Mouse (Mus musculus): ENCODE results near the gene Sympk. TPM values are rescaled to one million over a fixed set of nuclear protein-coding genes. Genes with fewer than 3 reads are reported as not detected.

Gene Sympk
- polyA plus RNA-seq, 1 experiment from 2014 or later: 30.4 TPM

DNA sequence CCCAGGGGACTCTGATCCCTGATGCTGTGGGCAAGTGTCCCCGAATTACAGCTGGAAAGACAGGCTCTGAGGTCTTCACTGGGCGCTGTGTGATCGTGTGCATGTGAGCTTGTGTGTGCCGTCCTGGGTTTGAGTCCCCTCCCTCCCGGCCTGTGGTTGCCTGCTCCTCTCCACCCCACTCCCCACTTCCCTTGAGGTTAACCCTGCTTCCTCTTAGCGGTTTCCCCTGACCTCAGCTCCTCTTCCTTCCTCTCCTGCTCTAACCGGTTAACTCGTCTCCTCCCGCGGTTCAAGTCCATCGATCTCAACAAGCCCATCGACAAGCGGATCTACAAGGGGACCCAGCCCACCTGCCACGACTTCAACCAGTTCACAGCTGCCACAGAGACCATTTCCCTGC is 53.6 kb downstream of the Sympk start:
- no peak for ATAC-seq (ENCODE audit: low read depth)
- 79% methylated on average over 14 of the region's 14 CpGs for WGBS
- peaks cover 32% of the 10 kb centered on the region for H3K4me1 ChIP-seq (replicated peaks)
- H3K27me3 ChIP-seq: no peaks in the 10 kb centered on the region
- peak overlapping the region; percentile 98 for H3K9ac ChIP-seq
- H3K36me3 ChIP-seq: peaks cover 50% of the 10 kb centered on the region
- no peaks in the 10 kb centered on the region for H3K9me3 ChIP-seq
- peak overlapping the region; percentile 95 for H3K4me3 ChIP-seq
- no peak overlapping the region for H3K27ac ChIP-seq (replicated peaks)
- H3K4me2 ChIP-seq: peak overlapping the region; percentile 79

DNA sequence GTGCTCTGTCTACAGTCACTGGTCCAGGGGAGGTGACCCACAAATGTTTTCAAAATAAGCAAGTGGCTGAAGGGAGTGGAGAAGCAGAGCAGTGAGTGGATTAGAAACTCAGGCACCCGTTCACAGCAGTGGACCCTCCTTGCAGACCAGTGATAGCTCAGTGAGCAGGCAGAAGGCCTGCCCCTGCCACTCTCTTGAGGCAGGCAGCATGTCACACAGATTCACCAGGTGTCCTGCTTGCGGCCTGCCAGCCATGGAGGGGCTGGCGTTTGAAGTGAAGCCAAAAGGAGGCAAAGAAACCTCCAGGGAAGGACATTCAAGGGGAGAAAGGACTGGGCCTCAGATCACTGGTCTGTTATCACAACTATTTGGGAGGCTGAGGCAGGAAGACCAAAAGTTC is 54.6 kb downstream of the Sympk start:
- Histone ChIP-seq H3K9ac (no peak overlapping the region), H3K4me1 (replicated peaks) (peaks cover 41% of the 10 kb centered on the region), H3K4me3 (no peak overlapping the region), H3K27ac (replicated peaks) (no peak overlapping the region), H3K27me3 (no peaks in the 10 kb centered on the region), H3K4me2 (no peak overlapping the region), H3K36me3 (peaks cover 56% of the 10 kb centered on the region), H3K9me3 (no peaks in the 10 kb centered on the region)
- ATAC-seq (ENCODE audit: low read depth): no peak
- WGBS: 89% methylated on average over 3 of the region's 3 CpGs

DNA sequence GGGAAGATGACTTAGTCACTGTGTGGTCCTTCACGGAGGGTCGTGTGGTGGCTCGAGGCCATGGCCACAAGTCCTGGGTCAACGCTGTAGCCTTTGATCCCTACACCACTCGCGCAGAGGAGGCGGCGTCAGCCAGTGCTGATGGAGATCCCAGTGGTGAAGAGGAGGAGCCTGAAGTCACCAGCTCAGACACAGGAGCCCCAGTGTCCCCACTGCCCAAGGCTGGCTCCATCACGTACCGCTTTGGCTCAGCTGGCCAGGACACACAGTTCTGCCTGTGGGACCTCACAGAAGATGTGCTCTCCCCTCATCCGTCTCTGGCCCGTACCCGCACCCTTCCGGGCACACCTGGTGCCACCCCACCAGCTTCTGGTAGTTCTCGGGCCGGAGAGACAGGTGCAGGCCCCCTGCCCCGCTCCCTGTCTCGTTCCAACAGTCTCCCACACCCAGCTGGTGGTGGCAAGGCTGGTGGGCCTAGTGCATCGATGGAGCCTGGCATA is 56.3 kb downstream of the Sympk start:
- H3K4me1 ChIP-seq (replicated peaks): peaks cover 53% of the 10 kb centered on the region

DNA sequence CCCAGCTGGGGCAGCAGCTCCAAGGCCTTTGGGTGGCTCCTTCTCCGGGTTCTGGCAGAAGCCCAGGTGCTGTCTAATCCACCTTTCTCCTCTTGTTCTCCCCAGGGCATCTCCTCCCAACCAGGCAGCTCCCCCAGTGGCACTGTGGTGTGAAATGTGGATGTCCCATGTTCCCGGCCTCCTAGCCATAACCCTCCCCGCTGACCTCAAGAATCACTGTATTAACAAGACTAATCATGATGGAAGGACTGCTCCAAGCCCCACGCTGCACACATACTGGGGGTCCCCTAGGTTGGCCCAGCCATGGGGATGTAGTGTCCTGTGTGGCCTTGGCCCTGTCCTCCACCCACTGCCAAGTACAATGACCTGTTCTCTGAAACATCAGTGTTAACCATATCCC is 58.0 kb downstream of the Sympk start:
- WGBS: 74% methylated on average over 4 of the region's 4 CpGs
- ATAC-seq (ENCODE audit: low read depth): no peak
- H3K36me3 ChIP-seq: peaks cover 70% of the 10 kb centered on the region

More for the DNA sequence above, 56.3 kb downstream of the Sympk start:
- Histone ChIP-seq H3K27ac (replicated peaks) (no peak overlapping the region), H3K36me3 (peaks cover 62% of the 10 kb centered on the region), H3K9me3 (no peaks in the 10 kb centered on the region), H3K9ac (no peak overlapping the region), H3K4me2 (no peak overlapping the region), H3K27me3 (0 out of 2 replicates have a peak, but pooled peaks cover 9% of the 10 kb centered on the region), H3K4me3 (no peak overlapping the region)
- no peak for ATAC-seq (ENCODE audit: low read depth)
- WGBS: 85% methylated on average over 19 of the region's 19 CpGs

DNA sequence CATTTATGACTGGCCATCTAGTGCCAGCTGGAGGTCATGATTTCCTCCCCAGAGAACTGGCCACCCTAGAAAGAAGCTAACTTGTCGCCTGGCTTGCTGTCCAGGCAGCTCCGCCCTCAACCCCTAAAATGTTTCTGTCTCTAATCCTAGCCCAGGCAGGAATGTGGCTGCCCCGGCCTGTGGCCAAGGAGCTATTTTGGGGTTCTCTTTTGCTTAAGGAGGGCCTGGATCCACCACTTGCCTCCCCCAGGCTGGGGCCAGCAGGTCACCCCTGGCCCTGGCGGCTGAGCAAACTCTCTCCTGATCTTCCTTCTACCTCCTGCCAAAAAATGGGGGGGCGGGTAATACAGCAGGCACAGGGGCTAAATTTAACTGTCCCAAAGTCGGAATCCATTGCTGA is 58.9 kb downstream of the Sympk start:
- H3K9ac ChIP-seq: no peak overlapping the region
- H3K4me2 ChIP-seq: no peak overlapping the region
- H3K4me3 ChIP-seq: no peak overlapping the region
- peaks cover 46% of the 10 kb centered on the region for H3K4me1 ChIP-seq (replicated peaks)
- H3K27me3 ChIP-seq: 0 out of 2 replicates have a peak, but pooled peaks cover 9% of the 10 kb centered on the region
- WGBS: 57% methylated on average over 6 of the region's 6 CpGs
- H3K27ac ChIP-seq (replicated peaks): no peak overlapping the region
- peaks cover 76% of the 10 kb centered on the region for H3K36me3 ChIP-seq
- H3K9me3 ChIP-seq: no peaks in the 10 kb centered on the region
- ATAC-seq (ENCODE audit: low read depth): no peak

More for the DNA sequence above, 58.0 kb downstream of the Sympk start:
- no peak overlapping the region for H3K4me3 ChIP-seq
- no peaks in the 10 kb centered on the region for H3K9me3 ChIP-seq
- no peak overlapping the region for H3K27ac ChIP-seq (replicated peaks)
- H3K4me1 ChIP-seq (replicated peaks): peaks cover 55% of the 10 kb centered on the region
- H3K9ac ChIP-seq: peak overlapping the region; percentile 31; the same call in 1 of the 2 replicates
- 0 out of 2 replicates have a peak, but pooled peaks cover 9% of the 10 kb centered on the region for H3K27me3 ChIP-seq
- H3K4me2 ChIP-seq: no peak overlapping the region

DNA sequence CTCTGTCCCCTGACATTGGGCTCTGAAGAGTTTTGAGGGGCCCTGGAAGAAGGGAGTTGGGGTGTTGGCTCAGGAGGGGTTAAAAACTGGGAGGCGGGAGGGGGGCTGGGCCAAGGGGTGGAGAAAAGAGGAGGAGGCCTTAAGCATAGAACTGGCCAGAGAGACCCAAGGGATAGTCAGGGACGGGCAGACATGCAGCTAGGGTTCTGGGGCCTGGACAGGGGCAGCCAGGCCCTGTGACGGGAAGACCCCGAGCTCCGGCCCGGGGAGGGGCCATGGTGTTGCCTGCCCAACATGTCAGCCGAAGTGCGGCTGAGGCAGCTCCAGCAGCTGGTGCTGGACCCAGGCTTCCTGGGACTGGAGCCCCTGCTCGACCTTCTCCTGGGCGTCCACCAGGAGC is 59.5 kb downstream of the Sympk start, which contains the start of gene Dmpk:
Gene Dmpk, plus strand, starts transcription at position 149 of the 400 bp plus-strand sequence.
- ATAC-seq (ENCODE audit: low read depth): no peak
- 0 out of 2 replicates have a peak, but pooled peaks cover 9% of the 10 kb centered on the region for H3K27me3 ChIP-seq
- peak within 1 kb of the TSS; percentile 28 for H3K4me2 ChIP-seq
- H3K27ac ChIP-seq (replicated peaks): no peak within 1 kb of the TSS
- H3K36me3 ChIP-seq: peaks cover 76% of the 10 kb centered on the region
- WGBS: 54% methylated on average over 10 of the region's 10 CpGs
- peaks cover 40% of the 10 kb centered on the region for H3K4me1 ChIP-seq (replicated peaks)
- H3K4me3 ChIP-seq: peak within 1 kb of the TSS; percentile 12; the same call in 1 of the 2 replicates
- H3K9me3 ChIP-seq: no peaks in the 10 kb centered on the region
- peak within 1 kb of the TSS; percentile 38 for H3K9ac ChIP-seq

DNA sequence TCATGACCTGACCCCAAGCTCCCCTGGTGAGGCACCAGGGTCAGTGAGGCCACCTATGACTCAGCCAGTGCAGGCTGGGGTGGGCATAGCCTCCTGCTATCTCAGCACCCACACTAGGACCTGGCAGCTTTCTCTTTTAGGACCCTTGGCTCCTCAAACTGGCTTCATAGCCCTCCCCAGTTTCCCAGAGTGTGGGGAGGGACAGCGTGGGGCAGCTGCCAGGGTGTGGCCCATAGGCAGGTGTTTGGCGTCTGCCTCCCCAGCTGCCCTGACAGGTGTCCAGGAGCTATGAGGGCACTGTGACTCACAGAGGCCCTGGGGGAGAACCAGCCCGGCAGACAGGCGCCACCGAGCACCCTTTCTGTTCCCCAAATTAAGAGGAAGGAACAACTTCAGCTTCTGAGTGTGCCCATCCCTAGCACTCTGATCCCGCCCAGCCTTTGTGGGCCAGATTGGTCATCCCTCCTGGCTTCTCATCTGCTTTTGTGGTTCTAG is 60.1 kb downstream of the Sympk start:
- Histone ChIP-seq H3K4me2 (no peak overlapping the region), H3K4me3 (no peak overlapping the region), H3K9me3 (no peaks in the 10 kb centered on the region), H3K4me1 (replicated peaks) (peaks cover 38% of the 10 kb centered on the region), H3K27ac (replicated peaks) (no peak overlapping the region), H3K27me3 (0 out of 2 replicates have a peak, but pooled peaks cover 9% of the 10 kb centered on the region), H3K36me3 (peaks cover 75% of the 10 kb centered on the region), H3K9ac (peak overlapping the region; percentile 38; the same call in 1 of the 2 replicates)
- no peak for ATAC-seq (ENCODE audit: low read depth)
- WGBS: 78% methylated on average over 6 of the region's 6 CpGs

DNA sequence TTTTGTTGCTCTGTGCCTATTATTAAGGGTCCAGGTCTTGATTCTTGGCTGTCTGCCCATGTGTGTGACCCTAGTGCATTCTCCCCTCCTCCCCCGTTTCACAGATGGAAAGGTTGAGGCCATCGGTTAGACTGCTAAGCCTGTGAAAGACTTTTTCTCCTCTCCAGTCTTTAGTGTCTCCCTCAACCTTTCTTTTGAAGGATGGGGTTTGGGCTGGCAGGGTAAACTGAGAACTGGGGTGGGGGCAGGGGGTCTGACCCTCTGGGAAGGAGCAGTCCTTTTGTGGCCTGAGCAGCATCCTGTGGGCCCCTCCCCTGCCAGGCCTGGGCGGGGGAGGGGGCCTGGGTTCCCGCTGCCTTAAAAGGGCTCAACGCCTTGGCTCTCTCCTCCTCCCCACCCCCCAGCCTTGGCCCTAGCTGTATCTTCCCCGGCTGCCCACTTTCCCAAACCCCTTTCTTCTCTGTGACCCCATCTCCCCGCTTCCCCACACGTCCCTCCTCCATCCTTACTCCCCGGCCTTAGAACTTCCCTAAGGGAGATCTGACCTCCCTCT is 60.8 kb downstream of the Sympk start:
- peaks cover 9% of the 10 kb centered on the region; the same call in 1 of the 2 replicates for H3K27me3 ChIP-seq
- H3K4me2 ChIP-seq: 0 out of 2 replicates have a peak overlapping the region, but pooled peaks have one; percentile 2
- H3K9ac ChIP-seq: peak overlapping the region; percentile 41; the same call in 1 of the 2 replicates
- peaks cover 38% of the 10 kb centered on the region for H3K4me1 ChIP-seq (replicated peaks)
- ATAC-seq (ENCODE audit: low read depth): no peak
- H3K27ac ChIP-seq (replicated peaks): no peak overlapping the region
- H3K36me3 ChIP-seq: peaks cover 73% of the 10 kb centered on the region
- WGBS: 24% methylated on average over 9 of the region's 9 CpGs
- H3K4me3 ChIP-seq: no peak overlapping the region
- no peaks in the 10 kb centered on the region for H3K9me3 ChIP-seq

DNA sequence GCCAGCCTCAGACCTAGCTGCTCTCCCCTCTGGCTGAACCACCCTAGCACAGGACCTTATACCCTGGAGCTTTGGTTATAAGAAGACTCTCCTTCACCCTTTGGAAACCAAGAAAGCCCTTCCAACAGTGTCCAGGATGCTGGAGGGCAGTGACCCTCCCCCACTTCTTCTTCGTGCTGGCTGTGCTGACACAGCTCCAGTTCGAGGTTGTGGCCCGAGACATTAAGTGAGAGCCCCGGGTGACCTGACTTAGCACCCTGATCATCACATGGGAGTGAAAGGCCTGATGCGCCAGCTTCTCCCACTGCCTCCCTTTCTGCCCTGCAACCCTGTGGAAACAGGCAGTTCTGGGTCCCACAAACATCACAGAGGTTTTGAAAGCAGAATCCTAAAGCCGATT is 61.3 kb downstream of the Sympk start:
- Histone ChIP-seq H3K9ac (peak overlapping the region; percentile 41; the same call in 1 of the 2 replicates), H3K4me3 (no peak overlapping the region), H3K4me1 (replicated peaks) (peaks cover 38% of the 10 kb centered on the region), H3K27me3 (peaks cover 14% of the 10 kb centered on the region), H3K36me3 (peaks cover 73% of the 10 kb centered on the region), H3K27ac (replicated peaks) (no peak overlapping the region), H3K9me3 (no peaks in the 10 kb centered on the region), H3K4me2 (peak overlapping the region; percentile 9; the same call in 1 of the 2 replicates)
- 9% methylated on average over 6 of the region's 6 CpGs for WGBS
- no peak for ATAC-seq (ENCODE audit: low read depth)

DNA sequence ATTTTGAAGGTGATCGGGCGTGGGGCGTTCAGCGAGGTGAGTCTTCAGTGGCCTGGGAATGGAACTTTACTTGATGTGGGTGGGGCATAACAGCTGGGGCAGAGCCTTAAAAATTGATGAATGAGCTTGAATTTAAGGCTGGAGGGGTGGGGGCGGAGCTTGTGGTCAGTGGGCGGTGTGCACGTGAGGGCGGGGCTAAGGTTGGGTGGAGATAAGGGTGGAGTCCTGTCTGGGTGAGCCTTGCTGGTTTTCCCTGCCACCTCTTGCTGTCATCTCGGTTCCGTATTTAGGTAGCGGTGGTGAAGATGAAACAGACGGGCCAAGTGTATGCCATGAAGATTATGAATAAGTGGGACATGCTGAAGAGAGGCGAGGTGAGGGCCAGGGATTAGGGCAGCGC is 61.9 kb downstream of the Sympk start:
- H3K36me3 ChIP-seq: peaks cover 73% of the 10 kb centered on the region
- H3K9me3 ChIP-seq: no peaks in the 10 kb centered on the region
- H3K4me2 ChIP-seq: peak overlapping the region; percentile 9; the same call in 1 of the 2 replicates
- WGBS: 11% methylated on average over 14 of the region's 14 CpGs
- H3K4me1 ChIP-seq (replicated peaks): peaks cover 38% of the 10 kb centered on the region
- ATAC-seq (ENCODE audit: low read depth): no peak
- peaks cover 19% of the 10 kb centered on the region for H3K27me3 ChIP-seq
- H3K9ac ChIP-seq: no peak overlapping the region
- H3K4me3 ChIP-seq: no peak overlapping the region
- H3K27ac ChIP-seq (replicated peaks): no peak overlapping the region

DNA sequence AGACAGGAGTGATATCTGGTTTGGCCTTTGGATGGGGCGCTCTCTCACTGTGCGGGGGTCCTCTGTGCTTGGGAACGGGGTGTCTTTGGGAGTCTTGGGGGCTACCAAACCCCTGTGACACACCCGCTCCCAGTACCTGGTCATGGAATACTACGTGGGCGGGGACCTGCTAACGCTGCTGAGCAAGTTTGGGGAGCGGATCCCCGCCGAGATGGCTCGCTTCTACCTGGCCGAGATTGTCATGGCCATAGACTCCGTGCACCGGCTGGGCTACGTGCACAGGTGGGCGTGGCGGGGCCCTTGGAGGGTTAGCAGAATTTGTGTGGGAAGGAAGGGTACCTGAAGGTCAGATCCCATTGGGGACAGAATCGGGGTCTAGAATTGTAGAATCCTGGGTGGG is 62.6 kb downstream of the Sympk start:
- H3K27me3 ChIP-seq: peaks cover 27% of the 10 kb centered on the region
- H3K4me2 ChIP-seq: no peak overlapping the region
- H3K4me1 ChIP-seq (replicated peaks): peaks cover 41% of the 10 kb centered on the region
- H3K9me3 ChIP-seq: no peaks in the 10 kb centered on the region
- no peak for ATAC-seq (ENCODE audit: low read depth)
- H3K9ac ChIP-seq: no peak overlapping the region
- H3K4me3 ChIP-seq: no peak overlapping the region
- 55% methylated on average over 18 of the region's 18 CpGs for WGBS
- no peak overlapping the region for H3K27ac ChIP-seq (replicated peaks)
- peaks cover 73% of the 10 kb centered on the region for H3K36me3 ChIP-seq

DNA sequence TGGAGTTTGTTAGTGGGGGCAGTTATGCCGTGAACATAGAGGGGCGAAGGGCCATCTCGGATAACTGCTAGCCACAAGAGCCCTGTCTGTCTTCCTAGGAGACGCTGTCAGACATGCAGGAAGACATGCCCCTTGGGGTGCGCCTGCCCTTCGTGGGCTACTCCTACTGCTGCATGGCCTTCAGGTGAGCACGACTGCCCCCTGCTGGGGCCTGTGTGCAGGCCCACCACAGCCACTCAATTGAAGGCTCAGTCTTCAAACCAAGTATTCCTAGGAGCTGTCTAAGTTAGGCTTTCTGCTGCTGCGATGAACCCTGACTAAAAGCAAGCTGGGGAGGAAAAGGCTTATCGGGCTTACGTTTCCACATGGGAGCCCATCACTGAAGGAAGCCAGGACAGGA is 64.6 kb downstream of the Sympk start:
- 48% methylated on average over 10 of the region's 10 CpGs for WGBS

More for the DNA sequence above, 64.6 kb downstream of the Sympk start:
- Histone ChIP-seq H3K36me3 (peaks cover 59% of the 10 kb centered on the region), H3K27me3 (peaks cover 30% of the 10 kb centered on the region), H3K4me2 (no peak overlapping the region), H3K27ac (replicated peaks) (no peak overlapping the region), H3K4me1 (replicated peaks) (peaks cover 49% of the 10 kb centered on the region), H3K9ac (no peak overlapping the region), H3K4me3 (no peak overlapping the region), H3K9me3 (no peaks in the 10 kb centered on the region)
- ATAC-seq (ENCODE audit: low read depth): no peak

All from neural tube, embryonic 13.5 days (tissue).